Mouse (Mus musculus) kidney, adult 2 months (tissue): ENCODE data around the gene Cpne9. TPM values are rescaled to one million over a fixed set of nuclear protein-coding genes. Genes with fewer than 3 reads are reported as not detected.

Experiments
- DNase-seq: peaks from one replicate; pipeline ENCODE4 v3.0.0; 2021
- H3K27ac ChIP-seq: fragments of 200-500 bp; 2 replicates; pipeline ENCODE4 v1.5.1; 2012; ENCODE audit warnings: low read depth, low read length, control low read depth, inconsistent platforms; ENCODE audit not compliant: insufficient read depth
- H3K27me3 ChIP-seq: fragments of 200-500 bp; replicated peaks from 2 replicates; pipeline ENCODE4 v1.6.1; 2012; ENCODE audit warnings: mild to moderate bottlenecking, moderate library complexity, low read length, inconsistent platforms; ENCODE audit not compliant: control insufficient read depth, insufficient read depth
- H3K36me3 ChIP-seq: fragments of 200-500 bp; 2 replicates; pipeline ENCODE4 v1.6.1; 2012; ENCODE audit warnings: mild to moderate bottlenecking, moderate library complexity, low read length, inconsistent platforms; ENCODE audit not compliant: control insufficient read depth, insufficient read depth
- H3K4me1 ChIP-seq: fragments of 200-500 bp; 2 replicates; pipeline ENCODE4 v1.6.1; 2011; ENCODE audit warnings: low read length; ENCODE audit not compliant: control insufficient read depth, insufficient read depth
- H3K4me3 ChIP-seq: fragments of 200-500 bp; 2 replicates; pipeline ENCODE4 v1.5.1; 2011; ENCODE audit warnings: mild to moderate bottlenecking, low read depth, low read length, control low read depth; ENCODE audit not compliant: insufficient read depth
- CTCF ChIP-seq: fragments of 200-500 bp; conservative IDR thresholded peaks from 2 replicates; pipeline ENCODE4 v1.5.1; 2011; ENCODE audit warnings: low read depth, mild to moderate bottlenecking, control low read depth, low read length, moderate library complexity, mixed read lengths; ENCODE audit not compliant: insufficient read depth, insufficient read length
- POLR2A ChIP-seq: fragments of 200-500 bp; IDR thresholded peaks from one replicate; pipeline ENCODE4 v1.6.1; 2011; ENCODE audit warnings: low read depth, low read length, control low read depth
- WGBS: fragments of 180-500 bp; shearing (Covaris S2); methylation state at CpG from one replicate; pipeline ENCODE4 v1.1.7; 2018; 5-methylcytosine and 5-hydroxymethylcytosine counted together
- polyA plus RNA-seq: library from polyadenylated mRNA; depleted of rRNA; stranded (reverse); fragments of >200 nt; gene quantifications from 2 replicates; pipeline ENCODE4 v1.2.3, GENCODE M21; 2012; rRNA removed

Gene Cpne9
- 0.15 and 1.3 TPM in 2 replicates for polyA plus RNA-seq

- Histone ChIP-seq H3K4me1 (no peaks in the 10 kb centered on the region), H3K4me3 (no peak within 1 kb of the TSS), H3K27me3 (no peaks in the 10 kb centered on the region), H3K27ac (no peak within 1 kb of the TSS), H3K36me3 (0 out of 2 replicates have a peak, but pooled peaks cover 1% of the 10 kb centered on the region)
- TF ChIP-seq POLR2A: no peak
- no peak for TF ChIP-seq CTCF
- WGBS: 2% methylated on average over 37 of the region's 37 CpGs
- peak; percentile 24 for DNase-seq
These were observed at the start of gene Cpne9 for GRCm38 (mm10) chr6:113282101-113282802. Cpne9 (plus strand) TSS chr6:113282307.

GRCm38 (mm10) chr6:113235141-113235540, 47.0 kb upstream of the Cpne9 start:
- Histone ChIP-seq H3K36me3 (no peaks in the 10 kb centered on the region), H3K4me1 (no peaks in the 10 kb centered on the region), H3K27me3 (no peaks in the 10 kb centered on the region), H3K27ac (no peak overlapping the region), H3K4me3 (no peak overlapping the region)
- 64% methylated on average over 5 of the region's 5 CpGs for WGBS
- no peak for DNase-seq
- no peak for TF ChIP-seq POLR2A
- TF ChIP-seq CTCF: no peak

GRCm38 (mm10) chr6:113237542-113238270, 44.4 kb upstream of the Cpne9 start, which contains the start of gene Mtmr14:
Mtmr14 (plus strand) TSS chr6:113237843.
- under 1% methylated on average over 55 of the region's 55 CpGs for WGBS
- no peaks in the 10 kb centered on the region for H3K27me3 ChIP-seq
- TF ChIP-seq POLR2A: no peak
- no peak for TF ChIP-seq CTCF
- H3K4me3 ChIP-seq: peak within 1 kb of the TSS; percentile 77
- H3K36me3 ChIP-seq: no peaks in the 10 kb centered on the region
- DNase-seq: peak; percentile 99
- peak within 1 kb of the TSS; percentile 52 for H3K27ac ChIP-seq
- no peaks in the 10 kb centered on the region for H3K4me1 ChIP-seq

GRCm38 (mm10) chr6:113238442-113238841, 43.7 kb upstream of the Cpne9 start:
- Histone ChIP-seq H3K4me3 (peak overlapping the region; percentile 77), H3K27ac (no peak overlapping the region), H3K4me1 (no peaks in the 10 kb centered on the region), H3K27me3 (no peaks in the 10 kb centered on the region), H3K36me3 (no peaks in the 10 kb centered on the region)
- peak; percentile 10 for DNase-seq
- 11% methylated on average over 6 of the region's 6 CpGs for WGBS
- TF ChIP-seq POLR2A (no peak), CTCF (no peak)

- H3K27ac ChIP-seq: no peak overlapping the region
- H3K4me1 ChIP-seq: no peaks in the 10 kb centered on the region
- no peak for TF ChIP-seq POLR2A
- TF ChIP-seq CTCF: no peak
- no peak overlapping the region for H3K4me3 ChIP-seq
- 59% methylated on average over 1 of the region's 1 CpGs for WGBS
- no peaks in the 10 kb centered on the region for H3K27me3 ChIP-seq
- DNase-seq: no peak
- peaks cover 1% of the 10 kb centered on the region; the same call in 1 of the 2 replicates for H3K36me3 ChIP-seq
These were observed 39.4 kb upstream of the Cpne9 start for GRCm38 (mm10) chr6:113242753-113243152.

- Histone ChIP-seq H3K27ac (no peak overlapping the region), H3K4me3 (no peak overlapping the region), H3K4me1 (no peaks in the 10 kb centered on the region), H3K27me3 (no peaks in the 10 kb centered on the region), H3K36me3 (peaks cover 1% of the 10 kb centered on the region; the same call in 1 of the 2 replicates)
- 76% methylated on average over 2 of the region's 2 CpGs for WGBS
- TF ChIP-seq CTCF (no peak), POLR2A (no peak)
- DNase-seq: no peak
These were observed 36.5 kb upstream of the Cpne9 start for GRCm38 (mm10) chr6:113245585-113245984.

GRCm38 (mm10) chr6:113250786-113251185, 31.3 kb upstream of the Cpne9 start:
- Histone ChIP-seq H3K36me3 (0 out of 2 replicates have a peak, but pooled peaks cover under 1% of the 10 kb centered on the region), H3K27ac (no peak overlapping the region), H3K27me3 (no peaks in the 10 kb centered on the region), H3K4me3 (no peak overlapping the region), H3K4me1 (0 out of 2 replicates have a peak, but pooled peaks cover 3% of the 10 kb centered on the region)
- no peak for DNase-seq
- TF ChIP-seq CTCF: no peak
- no peak for TF ChIP-seq POLR2A
- WGBS: 85% methylated on average over 5 of the region's 5 CpGs
